In genomic region chr17:23540605-23541475, GRCm38 (mm10) we compare ENCODE assay signal across 8 mouse cellular contexts. TPM values are rescaled to one million over a fixed set of nuclear protein-coding genes. Genes with fewer than 3 reads are reported as not detected.
DNase-seq lines count a peak whose midpoint lies in the region; ATAC-seq lines count a peak whose summit lies in the region.
"Had no signal": no experiment of that assay in that cellular context is flagged by ENCODE, and none has a peak within 500 bp of the region (broad histone marks: within the 10 kb centered on the region; RNA-seq: fewer than 3 reads in every experiment).

No protein-coding gene starts in this region.

- no peak overlapping the region; the same call in 1 of the 2 replicates for H3K27ac ChIP-seq in midbrain, embryonic 10.5 days (replicated peaks)
- no peak overlapping the region for H3K27ac ChIP-seq in midbrain, embryonic 15.5 days
- no peak overlapping the region for H3K27ac ChIP-seq in embryonic facial prominence, embryonic 10.5 days (replicated peaks)
- H3K27ac ChIP-seq in hindbrain, embryonic 12.5 days, result no peak overlapping the region
- H3K27ac ChIP-seq in midbrain, embryonic 13.5 days, result no peak overlapping the region

- H3K27me3 ChIP-seq in midbrain, embryonic 10.5 days (ENCODE audit: low read depth, poor library complexity, severe bottlenecking), result peaks cover 60% of the 10 kb centered on the region
- H3K27me3 ChIP-seq in midbrain, embryonic 15.5 days (replicated peaks), result peaks cover 43% of the 10 kb centered on the region
- peaks cover 52% of the 10 kb centered on the region for H3K27me3 ChIP-seq in embryonic facial prominence, embryonic 10.5 days (replicated peaks; ENCODE audit: low read depth, poor library complexity, severe bottlenecking)
- peaks cover 51% of the 10 kb centered on the region for H3K27me3 ChIP-seq in hindbrain, embryonic 12.5 days
- peaks cover 61% of the 10 kb centered on the region for H3K27me3 ChIP-seq in midbrain, embryonic 13.5 days

- no peak for ATAC-seq in midbrain, embryonic 15.5 days (replicated peaks)
- no peak for ATAC-seq in hindbrain, embryonic 12.5 days (ENCODE audit: low FRiP score)
- ATAC-seq in midbrain, embryonic 13.5 days, result no peak

- no peak overlapping the region for H3K9ac ChIP-seq in midbrain, embryonic 15.5 days
- H3K9ac ChIP-seq in hindbrain, embryonic 12.5 days, result no peak overlapping the region
- no peak overlapping the region for H3K9ac ChIP-seq in midbrain, embryonic 13.5 days (replicated peaks)

- H3K4me2 ChIP-seq in midbrain, embryonic 15.5 days, result no peak overlapping the region
- peak overlapping the region; percentile 15; the same call in 1 of the 2 replicates for H3K4me2 ChIP-seq in hindbrain, embryonic 12.5 days (replicated peaks)
- no peak overlapping the region for H3K4me2 ChIP-seq in midbrain, embryonic 13.5 days (replicated peaks)

- peak overlapping the region; percentile 46 for H3K4me3 ChIP-seq in midbrain, embryonic 10.5 days
- H3K4me3 ChIP-seq in midbrain, embryonic 15.5 days, result no peak overlapping the region
- H3K4me3 ChIP-seq in embryonic facial prominence, embryonic 10.5 days, result peak overlapping the region; percentile 44
- H3K4me3 ChIP-seq in hindbrain, embryonic 12.5 days, result peak overlapping the region; percentile 8; the same call in 1 of the 2 replicates
- peak overlapping the region; percentile 0; the same call in 1 of the 2 replicates for H3K4me3 ChIP-seq in midbrain, embryonic 13.5 days (replicated peaks)

- H3K9me3 ChIP-seq in midbrain, embryonic 10.5 days (replicated peaks), result no peaks in the 10 kb centered on the region
- H3K9me3 ChIP-seq in midbrain, embryonic 15.5 days, result no peaks in the 10 kb centered on the region
- no peaks in the 10 kb centered on the region for H3K9me3 ChIP-seq in embryonic facial prominence, embryonic 10.5 days
- H3K9me3 ChIP-seq in hindbrain, embryonic 12.5 days (replicated peaks), result no peaks in the 10 kb centered on the region
- H3K9me3 ChIP-seq in midbrain, embryonic 13.5 days, result no peaks in the 10 kb centered on the region

- peaks cover 40% of the 10 kb centered on the region for H3K4me1 ChIP-seq in midbrain, embryonic 10.5 days
- peaks cover 4% of the 10 kb centered on the region; the same call in 1 of the 2 replicates for H3K4me1 ChIP-seq in midbrain, embryonic 15.5 days
- peaks cover 43% of the 10 kb centered on the region for H3K4me1 ChIP-seq in embryonic facial prominence, embryonic 10.5 days
- H3K4me1 ChIP-seq in hindbrain, embryonic 12.5 days, result 0 out of 2 replicates have a peak, but pooled peaks cover 5% of the 10 kb centered on the region
- peaks cover 9% of the 10 kb centered on the region; the same call in 1 of the 2 replicates for H3K4me1 ChIP-seq in midbrain, embryonic 13.5 days (replicated peaks)

- WGBS in midbrain, embryonic 10.5 days, result 7% methylated on average over 31 of the region's 31 CpGs
- WGBS in midbrain, embryonic 15.5 days, result 11% methylated on average over 31 of the region's 31 CpGs
- 7% methylated on average over 31 of the region's 31 CpGs for WGBS in embryonic facial prominence, embryonic 10.5 days
- 9% methylated on average over 31 of the region's 31 CpGs for WGBS in hindbrain, embryonic 12.5 days
- WGBS in midbrain, embryonic 13.5 days, result 9% methylated on average over 31 of the region's 31 CpGs

- DNase-seq in midbrain, embryonic 10.5 days (ENCODE audit: low spot score), result peak; percentile 59
- DNase-seq in embryonic facial prominence, embryonic 10.5 days (ENCODE audit: low spot score), result peak; percentile 71
- no peak for DNase-seq in thymus, postnatal 25 days
- no peak for DNase-seq in adrenal gland, adult 8-10 months

- H3K36me3 ChIP-seq in midbrain, embryonic 10.5 days, result no peaks in the 10 kb centered on the region
- no peaks in the 10 kb centered on the region for H3K36me3 ChIP-seq in midbrain, embryonic 15.5 days (replicated peaks)
- no peaks in the 10 kb centered on the region for H3K36me3 ChIP-seq in embryonic facial prominence, embryonic 10.5 days (replicated peaks)
- H3K36me3 ChIP-seq in hindbrain, embryonic 12.5 days, result no peaks in the 10 kb centered on the region
- no peaks in the 10 kb centered on the region for H3K36me3 ChIP-seq in midbrain, embryonic 13.5 days

RNA-seq across cellular contexts. Expression of gene Zfp213, which starts 23.2 kb away (rescaled TPM):
- 27.5 and 28.7 TPM in 2 replicates for polyA plus RNA-seq in midbrain, embryonic 10.5 days (2016; fragmentation: Nextera tagmentation; extraction: Ambion mirVana)
- polyA plus RNA-seq in midbrain, embryonic 15.5 days (2015; fragmentation: Nextera tagmentation; extraction: Ambion mirVana), result 19.4 and 19.7 TPM in 2 replicates
- polyA plus RNA-seq in embryonic facial prominence, embryonic 10.5 days (2016; fragmentation: Nextera tagmentation; extraction: Ambion mirVana), result 27.2 and 31.0 TPM in 2 replicates
- polyA plus RNA-seq in hindbrain, embryonic 12.5 days (2016; fragmentation: Nextera tagmentation; extraction: Ambion mirVana), result 20.8 and 21.3 TPM in 2 replicates
- 18.0 and 20.4 TPM in 2 replicates for polyA plus RNA-seq in midbrain, embryonic 13.5 days (2015; fragmentation: Nextera tagmentation; extraction: Ambion mirVana)
- total RNA-seq in adrenal gland, adult 8-10 months (2022), result 10 to 100 TPM; 12.0 to 15.5 (median 12.9) TPM

RNA-seq across cellular contexts. Expression of gene Zfp13, which starts 58.4 kb away (rescaled TPM):
- 19.8 and 25.7 TPM in 2 replicates for polyA plus RNA-seq in midbrain, embryonic 10.5 days (2016; fragmentation: Nextera tagmentation; extraction: Ambion mirVana)
- 30.4 and 31.9 TPM in 2 replicates for polyA plus RNA-seq in midbrain, embryonic 15.5 days (2015; fragmentation: Nextera tagmentation; extraction: Ambion mirVana)
- polyA plus RNA-seq in embryonic facial prominence, embryonic 10.5 days (2016; fragmentation: Nextera tagmentation; extraction: Ambion mirVana), result 22.4 and 24.4 TPM in 2 replicates
- polyA plus RNA-seq in hindbrain, embryonic 12.5 days (2016; fragmentation: Nextera tagmentation; extraction: Ambion mirVana), result 24.9 and 26.1 TPM in 2 replicates
- polyA plus RNA-seq in midbrain, embryonic 13.5 days (2015; fragmentation: Nextera tagmentation; extraction: Ambion mirVana), result 26.6 and 28.7 TPM in 2 replicates
- total RNA-seq in adrenal gland, adult 8-10 months (2022), result 10 to 100 TPM in 3 of 4 experiments, 1 to 10 TPM in 1; 8.2 to 19.2 (median 14.6) TPM

RNA-seq across cellular contexts. Expression of gene Zscan10, which starts 59.8 kb away (rescaled TPM):
- polyA plus RNA-seq in midbrain, embryonic 10.5 days (2016; fragmentation: Nextera tagmentation; extraction: Ambion mirVana), result 0.12 and 0.19 TPM in 2 replicates
- not detected in 2 replicates for polyA plus RNA-seq in midbrain, embryonic 15.5 days (2015; fragmentation: Nextera tagmentation; extraction: Ambion mirVana)
- 0.71 and 1.0 TPM in 2 replicates for polyA plus RNA-seq in embryonic facial prominence, embryonic 10.5 days (2016; fragmentation: Nextera tagmentation; extraction: Ambion mirVana)
- 0.46 and 0.93 TPM in 2 replicates for polyA plus RNA-seq in hindbrain, embryonic 12.5 days (2016; fragmentation: Nextera tagmentation; extraction: Ambion mirVana)
- polyA plus RNA-seq in midbrain, embryonic 13.5 days (2015; fragmentation: Nextera tagmentation; extraction: Ambion mirVana), result not detected in 2 replicates
- not detected for total RNA-seq in adrenal gland, adult 8-10 months (2022)
- total RNA-seq: left cerebral cortex, adult 18-20 months had no signal

Comparison
In these comparisons a context has a peak if more than half of its experiments do, and no peak if none do; other contexts are left out.
1. DNase-seq: peak in midbrain, embryonic 10.5 days (single experiment) and embryonic facial prominence, embryonic 10.5 days (single experiment); none in thymus, postnatal 25 days (single experiment) and adrenal gland, adult 8-10 months (single experiment).